Mouse (Mus musculus) hindbrain, embryonic 12.5 days (tissue): ENCODE results near the gene Trpm3. TPM values are rescaled to one million over a fixed set of nuclear protein-coding genes. Genes with fewer than 3 reads are reported as not detected.

ENCODE experiments used
- ATAC-seq: fragments of 200-750 bp; cut with Nextera tagmentation; 2 replicates; pipeline ENCODE4 v1.8.0; 2017; ENCODE audit warnings: moderate TSS enrichment; ENCODE audit not compliant: low FRiP score
- H3K27ac ChIP-seq: fragments of 300-500 bp; sonication (generic); 2 replicates; pipeline ENCODE4 v1.5.1; 2016; ENCODE audit warnings: mild to moderate bottlenecking
- H3K27me3 ChIP-seq: fragments of 300-500 bp; sonication (generic); 2 replicates; pipeline ENCODE4 v1.6.1; 2016; ENCODE audit warnings: mild to moderate bottlenecking
- H3K36me3 ChIP-seq: fragments of 300-500 bp; sonication (generic); 2 replicates; pipeline ENCODE4 v1.6.1; 2016; ENCODE audit warnings: mild to moderate bottlenecking
- H3K4me1 ChIP-seq: fragments of 300-500 bp; sonication (generic); 2 replicates; pipeline ENCODE4 v1.6.1; 2016
- H3K4me2 ChIP-seq: fragments of 300-500 bp; sonication (generic); replicated peaks from 2 replicates; pipeline ENCODE4 v1.6.1; 2016; ENCODE audit warnings: mild to moderate bottlenecking
- H3K4me3 ChIP-seq: fragments of 300-500 bp; sonication (generic); 2 replicates; pipeline ENCODE4 v1.5.1; 2016; ENCODE audit warnings: mild to moderate bottlenecking
- H3K9ac ChIP-seq: fragments of 300-500 bp; sonication (generic); 2 replicates; pipeline ENCODE4 v1.6.1; 2016; ENCODE audit warnings: mild to moderate bottlenecking, moderate library complexity
- H3K9me3 ChIP-seq: fragments of 300-500 bp; sonication (generic); replicated peaks from 2 replicates; pipeline ENCODE4 v1.6.1; 2016; ENCODE audit warnings: mild to moderate bottlenecking
- WGBS: fragments of 180-500 bp; shearing (Covaris S2); methylation state at CpG from one replicate; pipeline ENCODE4 v1.1.7; 2016; 5-methylcytosine and 5-hydroxymethylcytosine counted together
- polyA plus RNA-seq: library from polyadenylated mRNA; unstranded; fragments of >200 nt; fragmentation: Nextera tagmentation; extraction: Ambion mirVana; gene quantifications from 2 replicates; pipeline ENCODE4 v1.2.1, GENCODE M21; 2016

Trpm3 gene
- polyA plus RNA-seq, 1 experiment from 2014 or later, result 23.8 TPM

DNA sequence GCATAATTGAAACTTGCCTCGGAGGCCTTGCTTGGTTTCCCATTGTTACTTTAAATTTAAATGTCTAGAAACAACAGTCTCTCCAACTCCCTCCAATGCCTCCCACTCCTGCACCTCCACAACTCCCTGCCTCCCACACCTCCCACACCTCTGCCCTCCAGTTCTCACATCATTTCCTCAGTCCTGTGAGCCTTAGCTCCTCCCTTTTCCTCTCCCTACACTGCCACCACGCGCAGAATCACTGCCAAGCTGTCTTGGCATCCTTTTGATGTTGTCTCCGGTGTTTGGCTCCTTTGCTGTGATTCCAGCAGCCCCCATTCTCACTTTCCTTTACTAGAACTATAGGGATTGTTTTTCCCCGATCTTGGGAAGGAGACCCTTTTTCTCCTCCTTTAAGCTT, 661.6 kb downstream of the Trpm3 start:
- no peak overlapping the region for H3K9ac ChIP-seq
- no peak for ATAC-seq
- no peaks in the 10 kb centered on the region for H3K4me1 ChIP-seq
- WGBS, result 41% methylated on average over 5 of the region's 5 CpGs
- no peaks in the 10 kb centered on the region for H3K36me3 ChIP-seq
- H3K9me3 ChIP-seq, result no peaks in the 10 kb centered on the region
- H3K4me3 ChIP-seq, result no peak overlapping the region
- H3K27me3 ChIP-seq, result no peaks in the 10 kb centered on the region
- no peak overlapping the region for H3K4me2 ChIP-seq
- H3K27ac ChIP-seq, result no peak overlapping the region

DNA sequence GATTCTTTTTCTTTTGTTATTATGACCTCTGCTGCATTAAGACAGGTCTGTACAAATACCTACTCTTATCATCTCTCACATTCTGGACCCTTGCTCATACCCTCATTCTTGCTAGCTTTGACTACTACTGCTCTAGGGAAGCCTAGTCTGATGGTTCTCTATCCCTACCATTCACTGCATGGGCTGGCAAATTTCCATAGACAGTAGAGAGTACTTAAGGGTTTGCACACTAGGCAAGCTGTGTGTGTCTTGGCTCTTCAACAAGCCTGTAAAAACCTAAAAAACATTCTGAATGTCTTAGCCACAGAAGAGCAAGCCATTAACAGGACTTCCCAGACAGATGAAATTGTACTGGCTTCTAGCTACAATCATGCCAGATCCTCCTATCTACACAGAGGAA, 664.5 kb downstream of the Trpm3 start:
- ATAC-seq, result no peak
- Histone ChIP-seq H3K4me3 (no peak overlapping the region), H3K36me3 (no peaks in the 10 kb centered on the region), H3K4me1 (no peaks in the 10 kb centered on the region), H3K27me3 (no peaks in the 10 kb centered on the region), H3K4me2 (no peak overlapping the region), H3K9me3 (no peaks in the 10 kb centered on the region), H3K9ac (no peak overlapping the region), H3K27ac (no peak overlapping the region)

DNA sequence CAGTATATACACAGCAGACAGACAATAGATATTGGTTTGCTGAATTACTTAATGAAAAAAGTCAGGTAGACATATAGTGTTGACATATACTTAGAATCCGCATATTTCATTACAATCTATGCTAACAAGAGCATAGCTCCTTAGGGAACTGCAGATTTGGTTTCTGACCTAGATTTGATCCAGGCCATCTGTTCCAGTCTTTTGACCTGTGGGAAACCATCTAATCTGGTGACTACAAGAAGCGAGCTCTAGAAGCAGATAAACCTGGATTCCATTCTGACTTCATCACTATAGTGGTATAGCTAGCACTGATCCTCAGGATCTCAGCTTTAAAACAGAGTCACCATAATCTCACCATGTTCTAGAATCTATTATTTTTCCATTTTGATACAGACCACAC, 665.5 kb downstream of the Trpm3 start:
- 81% methylated on average over 2 of the region's 2 CpGs for WGBS
- Histone ChIP-seq H3K9ac (no peak overlapping the region), H3K4me1 (no peaks in the 10 kb centered on the region), H3K27me3 (no peaks in the 10 kb centered on the region), H3K4me3 (no peak overlapping the region), H3K4me2 (no peak overlapping the region), H3K36me3 (no peaks in the 10 kb centered on the region), H3K9me3 (no peaks in the 10 kb centered on the region), H3K27ac (no peak overlapping the region)
- no peak for ATAC-seq

DNA sequence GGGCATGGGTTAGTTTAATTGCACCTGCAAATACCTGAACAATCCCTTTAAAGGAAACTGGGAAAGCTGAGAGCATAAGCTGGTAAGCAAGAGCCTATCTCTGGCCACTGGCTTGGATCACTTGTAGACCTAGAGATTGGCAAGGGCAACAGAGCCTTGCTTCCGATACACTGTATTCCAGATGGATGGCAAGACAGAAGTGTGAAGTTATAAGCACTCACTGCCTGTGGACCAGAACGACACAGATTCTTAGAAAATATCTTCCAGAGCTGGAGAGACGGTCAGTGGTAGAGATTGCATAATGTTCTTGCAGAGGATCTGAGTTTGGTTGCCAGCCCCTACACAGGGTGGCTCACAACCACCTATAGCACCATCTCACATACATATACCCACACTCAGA, 671.4 kb downstream of the Trpm3 start:
- WGBS, result 87% methylated on average over 3 of the region's 3 CpGs
- no peak for ATAC-seq

DNA sequence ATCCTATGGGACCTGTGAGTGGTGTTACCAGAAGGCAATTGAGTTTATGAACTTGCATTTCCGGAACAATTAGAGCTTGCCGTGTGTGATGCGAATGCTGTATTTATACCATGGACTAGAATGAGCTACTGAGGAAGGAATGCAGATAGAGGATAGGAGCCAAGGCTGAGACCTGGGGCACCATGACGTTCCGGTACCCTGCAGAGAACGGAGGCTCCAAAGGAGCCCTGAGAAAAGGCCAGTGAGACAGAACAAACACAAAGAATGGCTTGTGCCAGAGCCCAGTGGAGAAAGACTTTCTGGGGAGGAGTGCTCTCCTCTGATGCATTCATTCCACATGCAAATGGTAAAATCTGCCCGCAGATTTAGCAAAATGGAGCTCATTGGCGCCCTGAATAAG, 682.9 kb downstream of the Trpm3 start:
- Histone ChIP-seq H3K4me1 (peaks cover 15% of the 10 kb centered on the region), H3K9ac (no peak overlapping the region), H3K27ac (no peak overlapping the region), H3K27me3 (peaks cover 3% of the 10 kb centered on the region; the same call in 1 of the 2 replicates), H3K4me2 (no peak overlapping the region), H3K9me3 (no peaks in the 10 kb centered on the region), H3K4me3 (no peak overlapping the region), H3K36me3 (no peaks in the 10 kb centered on the region)
- ATAC-seq, result no peak
- 64% methylated on average over 8 of the region's 8 CpGs for WGBS

More for the DNA sequence above, 671.4 kb downstream of the Trpm3 start:
- Histone ChIP-seq H3K4me1 (no peaks in the 10 kb centered on the region), H3K36me3 (no peaks in the 10 kb centered on the region), H3K9me3 (peaks cover 5% of the 10 kb centered on the region; the same call in 1 of the 2 replicates), H3K9ac (no peak overlapping the region), H3K4me3 (no peak overlapping the region), H3K27ac (no peak overlapping the region), H3K4me2 (no peak overlapping the region), H3K27me3 (0 out of 2 replicates have a peak, but pooled peaks cover 2% of the 10 kb centered on the region)

DNA sequence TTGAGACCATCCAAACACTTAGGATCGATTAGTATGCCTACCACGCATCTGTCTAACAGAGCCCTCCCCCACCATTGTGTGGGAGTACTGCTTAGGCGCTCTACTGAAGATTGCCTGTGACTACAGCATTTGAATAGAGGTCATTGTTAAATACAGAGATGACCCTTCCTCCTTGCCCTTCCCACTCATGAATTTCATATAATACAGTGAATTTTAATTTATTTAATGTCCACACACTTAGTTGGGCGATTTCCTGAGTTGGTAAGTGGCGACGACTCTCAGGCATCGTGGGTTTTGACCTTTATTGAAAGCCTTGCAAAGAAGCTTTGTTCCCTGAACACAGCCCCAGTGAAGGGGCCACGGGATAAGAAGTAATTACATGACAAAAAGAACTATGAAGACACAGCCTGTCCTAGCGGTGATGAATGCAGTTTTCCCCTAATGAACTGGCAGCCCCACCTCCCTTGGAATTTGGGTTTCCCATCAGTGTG, 684.7 kb downstream of the Trpm3 start:
- Histone ChIP-seq H3K9me3 (no peaks in the 10 kb centered on the region), H3K4me1 (peaks cover 15% of the 10 kb centered on the region), H3K27ac (0 out of 2 replicates have a peak overlapping the region, but pooled peaks have one; percentile 18), H3K36me3 (no peaks in the 10 kb centered on the region), H3K27me3 (peaks cover 3% of the 10 kb centered on the region), H3K4me2 (peak overlapping the region; percentile 31; the same call in 1 of the 2 replicates), H3K9ac (no peak overlapping the region), H3K4me3 (no peak overlapping the region)
- ATAC-seq, result peak; percentile 90
- WGBS, result 23% methylated on average over 9 of the region's 9 CpGs

DNA sequence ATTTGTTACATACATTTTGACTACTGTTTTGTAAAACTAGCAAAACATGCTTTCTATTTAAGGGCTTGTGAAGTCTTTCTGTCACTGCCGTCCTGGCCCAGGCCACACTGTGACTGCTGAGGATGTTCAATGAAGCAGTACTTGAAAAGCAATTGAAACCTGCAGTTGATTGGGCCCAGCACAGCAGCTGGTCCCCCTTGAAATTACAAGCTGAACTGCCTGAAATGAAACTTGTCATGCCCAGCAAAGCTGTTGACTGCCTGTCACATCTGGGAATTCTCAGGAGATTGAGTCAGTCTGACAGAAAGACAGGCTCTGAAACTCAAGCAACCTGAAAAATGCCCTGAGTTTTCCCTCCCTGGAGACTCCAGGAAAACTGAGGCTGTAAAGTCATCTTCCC, 687.0 kb downstream of the Trpm3 start:
- Histone ChIP-seq H3K27me3 (no peaks in the 10 kb centered on the region; the same call in 1 of the 2 replicates), H3K27ac (no peak overlapping the region), H3K4me3 (no peak overlapping the region), H3K4me2 (no peak overlapping the region), H3K9me3 (no peaks in the 10 kb centered on the region), H3K4me1 (peaks cover 15% of the 10 kb centered on the region), H3K36me3 (no peaks in the 10 kb centered on the region), H3K9ac (no peak overlapping the region)
- WGBS, result 20% methylated on average over 1 of the region's 1 CpGs
- ATAC-seq, result peak; percentile 58

DNA sequence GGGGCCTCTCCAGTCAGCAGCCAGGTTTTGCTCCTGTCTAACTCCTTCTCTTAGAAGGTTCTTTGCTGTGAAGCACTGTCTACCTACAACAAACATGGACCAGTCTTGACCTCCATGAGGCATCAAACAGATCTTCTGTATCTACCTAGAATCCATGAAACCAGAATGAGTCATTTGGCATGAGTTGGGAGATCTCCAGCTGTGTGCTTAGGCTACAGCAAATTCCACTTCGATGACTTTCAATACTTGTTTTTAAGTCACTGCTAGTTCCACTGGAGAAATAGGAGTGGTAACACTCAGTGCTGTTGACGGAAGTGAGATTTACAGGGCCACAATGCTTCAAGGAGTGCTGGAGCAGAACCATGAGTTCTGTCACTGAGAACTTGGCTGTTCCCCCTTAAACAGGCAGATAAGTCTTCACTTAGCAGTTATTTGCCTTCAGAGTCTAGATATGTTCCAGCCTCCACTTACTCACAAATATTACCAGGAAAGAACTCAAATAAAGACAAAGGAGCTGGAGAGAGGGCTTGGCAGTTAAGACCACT, 689.4 kb downstream of the Trpm3 start:
- Histone ChIP-seq H3K27me3 (no peaks in the 10 kb centered on the region; the same call in 1 of the 2 replicates), H3K4me3 (no peak overlapping the region), H3K4me2 (no peak overlapping the region), H3K27ac (no peak overlapping the region), H3K9me3 (no peaks in the 10 kb centered on the region), H3K4me1 (peaks cover 14% of the 10 kb centered on the region), H3K36me3 (no peaks in the 10 kb centered on the region), H3K9ac (no peak overlapping the region)
- WGBS, result 89% methylated on average over 2 of the region's 2 CpGs
- no peak for ATAC-seq

DNA sequence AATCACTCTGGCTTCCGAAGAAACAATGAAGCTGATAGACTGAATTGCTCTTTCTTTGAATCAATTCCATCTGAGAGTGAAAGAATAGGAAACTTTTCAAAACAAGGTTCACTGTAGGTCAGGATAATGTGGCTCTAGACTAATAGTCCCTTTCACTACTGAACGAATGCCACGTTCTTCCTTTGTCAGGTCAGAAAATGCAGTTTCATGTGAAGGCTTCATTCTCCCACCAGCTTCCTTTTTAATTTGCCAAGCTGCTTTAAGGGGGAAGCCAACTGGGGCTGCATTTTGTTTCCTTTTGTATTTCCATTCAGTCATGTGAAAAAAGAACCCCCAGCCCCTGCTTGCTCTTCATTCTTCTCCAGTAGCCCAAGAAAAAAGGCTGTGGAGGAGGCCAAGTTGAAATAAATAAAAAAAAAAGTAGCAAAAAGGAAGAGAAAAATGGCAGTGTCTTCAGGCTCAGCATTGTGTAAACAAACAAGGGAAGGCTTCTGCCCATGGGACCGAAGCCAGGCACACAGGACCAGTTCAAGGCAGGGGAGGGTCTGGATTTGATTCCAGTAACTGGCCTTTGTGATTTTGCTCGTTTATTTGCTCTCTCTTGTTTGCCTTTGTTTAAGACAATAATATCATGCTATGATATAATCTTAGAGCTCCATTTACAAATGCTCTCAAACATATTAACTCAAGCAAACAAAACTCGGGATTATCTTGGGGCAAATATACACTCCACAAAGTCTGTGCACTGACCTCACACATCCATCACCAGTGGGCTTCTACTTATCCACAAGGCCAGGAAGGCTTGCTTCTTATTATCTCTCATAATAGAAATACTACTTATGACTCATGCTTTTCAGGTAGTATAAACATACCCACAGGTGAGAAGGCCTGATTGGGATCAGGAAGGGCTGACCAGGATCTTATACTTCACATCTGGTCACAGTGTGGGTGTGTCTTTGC, 702.5 kb downstream of the Trpm3 start:
- no peaks in the 10 kb centered on the region for H3K36me3 ChIP-seq
- no peaks in the 10 kb centered on the region for H3K9me3 ChIP-seq
- H3K27ac ChIP-seq, result no peak overlapping the region
- 29% methylated on average over 6 of the region's 6 CpGs for WGBS
- H3K27me3 ChIP-seq, result peaks cover 7% of the 10 kb centered on the region; the same call in 1 of the 2 replicates
- no peak overlapping the region for H3K4me2 ChIP-seq
- ATAC-seq, result peak; percentile 52; the same call in 1 of the 2 replicates
- H3K4me3 ChIP-seq, result no peak overlapping the region
- peaks cover 8% of the 10 kb centered on the region; the same call in 1 of the 2 replicates for H3K4me1 ChIP-seq
- no peak overlapping the region for H3K9ac ChIP-seq

DNA sequence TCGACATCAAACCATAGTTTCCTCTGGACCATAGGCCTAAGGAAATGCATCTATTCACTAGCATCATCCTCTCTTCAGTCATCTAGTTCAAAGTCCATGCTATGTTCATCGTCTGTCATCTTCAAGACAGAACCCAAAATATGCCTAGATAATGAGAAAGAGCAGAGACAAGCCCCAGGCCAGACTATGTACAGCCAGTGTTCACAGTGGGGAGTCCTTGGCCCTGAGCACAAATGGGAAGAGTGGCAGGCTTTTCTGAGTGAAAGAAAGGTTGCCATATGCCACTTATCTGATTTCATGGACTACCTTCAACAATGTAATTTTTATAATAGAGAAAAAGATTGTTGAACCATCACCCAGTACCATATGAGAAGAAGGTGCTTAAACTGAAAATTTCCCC, 703.9 kb downstream of the Trpm3 start:
- no peak overlapping the region for H3K4me2 ChIP-seq
- H3K27ac ChIP-seq, result no peak overlapping the region
- H3K9me3 ChIP-seq, result no peaks in the 10 kb centered on the region
- peaks cover 7% of the 10 kb centered on the region; the same call in 1 of the 2 replicates for H3K27me3 ChIP-seq
- no peak overlapping the region for H3K4me3 ChIP-seq
- no peak overlapping the region for H3K9ac ChIP-seq
- no peak for ATAC-seq
- no peaks in the 10 kb centered on the region for H3K36me3 ChIP-seq
- 83% methylated on average over 2 of the region's 2 CpGs for WGBS
- H3K4me1 ChIP-seq, result peaks cover 8% of the 10 kb centered on the region; the same call in 1 of the 2 replicates

DNA sequence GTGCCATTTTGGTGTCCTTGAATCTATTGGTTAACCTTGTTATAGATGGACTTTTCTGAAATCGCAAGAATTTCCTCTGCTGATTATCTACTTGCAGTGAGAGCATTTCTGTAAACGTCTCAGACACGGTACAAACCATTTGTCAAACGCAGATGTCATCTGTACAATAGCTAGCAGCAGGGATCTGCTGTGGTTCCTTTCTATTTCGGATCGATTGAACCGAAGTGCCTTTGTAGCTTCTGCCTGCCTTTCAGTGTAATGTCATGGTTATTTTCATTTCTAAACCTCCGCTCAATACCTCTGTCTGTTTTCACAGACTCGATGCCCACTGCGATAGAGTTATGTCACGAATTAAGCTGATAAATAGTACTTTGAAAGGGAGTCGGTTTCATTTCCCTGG, 708.9 kb downstream of the Trpm3 start:
- no peak overlapping the region for H3K4me3 ChIP-seq
- H3K9ac ChIP-seq, result no peak overlapping the region
- no peak overlapping the region for H3K27ac ChIP-seq
- H3K36me3 ChIP-seq, result no peaks in the 10 kb centered on the region
- no peaks in the 10 kb centered on the region for H3K9me3 ChIP-seq
- H3K4me1 ChIP-seq, result peaks cover 3% of the 10 kb centered on the region; the same call in 1 of the 2 replicates
- H3K4me2 ChIP-seq, result peak overlapping the region; percentile 34
- H3K27me3 ChIP-seq, result peaks cover 8% of the 10 kb centered on the region; the same call in 1 of the 2 replicates
- 25% methylated on average over 12 of the region's 12 CpGs for WGBS
- ATAC-seq, result peak; percentile 69

DNA sequence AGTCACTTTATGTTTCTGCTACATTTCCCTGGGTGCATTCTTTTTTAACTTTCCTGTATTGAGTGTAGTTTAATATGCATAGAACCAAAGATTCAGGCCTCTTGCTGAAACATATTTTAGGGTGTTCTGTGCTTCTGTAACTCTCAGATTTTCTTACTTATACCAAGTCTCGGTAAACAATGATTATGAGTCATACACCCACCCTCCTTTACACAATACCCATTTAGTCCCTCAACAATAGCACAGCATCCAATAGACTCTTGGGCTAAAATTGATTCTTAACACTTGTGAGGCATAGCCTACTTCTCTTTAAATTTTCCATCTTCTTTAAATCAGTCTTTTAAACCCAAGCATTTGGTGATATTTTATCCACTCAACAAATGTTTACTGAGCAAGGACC, 709.4 kb downstream of the Trpm3 start:
- no peak overlapping the region for H3K4me2 ChIP-seq
- no peak for ATAC-seq

More for the DNA sequence above, 709.4 kb downstream of the Trpm3 start:
- 27% methylated on average over 1 of the region's 1 CpGs for WGBS
- Histone ChIP-seq H3K4me3 (no peak overlapping the region), H3K36me3 (no peaks in the 10 kb centered on the region), H3K27ac (no peak overlapping the region), H3K27me3 (peaks cover 7% of the 10 kb centered on the region; the same call in 1 of the 2 replicates), H3K9me3 (no peaks in the 10 kb centered on the region), H3K4me1 (peaks cover 3% of the 10 kb centered on the region; the same call in 1 of the 2 replicates), H3K9ac (no peak overlapping the region)
